Mouse (Mus musculus): ENCODE measurements around the gene Cldn34b2.
A peak's percentile ranks its signal among the peaks of the same experiment; 100 is the strongest.
"Not testable (repeated sequence)": the region's sequence is repeated elsewhere in the genome, so short reads cannot be mapped to it uniquely, and the experiment has no call there.

Gene Cldn34b2

GRCm38 (mm10) chrX:155128312-155128711, at the start of gene Cldn34b2:
Gene Cldn34b2, minus strand, starts transcription at chrX:155128412.
- not testable (repeated sequence) for DNase-seq

GRCm38 (mm10) chrX:155177640-155178039, 49.4 kb upstream of the Cldn34b2 start:
- DNase-seq, result no peak

- DNase-seq, result no peak
Measured at GRCm38 (mm10) chrX:155177230-155177629, 49.0 kb upstream of the Cldn34b2 start.

DNA sequence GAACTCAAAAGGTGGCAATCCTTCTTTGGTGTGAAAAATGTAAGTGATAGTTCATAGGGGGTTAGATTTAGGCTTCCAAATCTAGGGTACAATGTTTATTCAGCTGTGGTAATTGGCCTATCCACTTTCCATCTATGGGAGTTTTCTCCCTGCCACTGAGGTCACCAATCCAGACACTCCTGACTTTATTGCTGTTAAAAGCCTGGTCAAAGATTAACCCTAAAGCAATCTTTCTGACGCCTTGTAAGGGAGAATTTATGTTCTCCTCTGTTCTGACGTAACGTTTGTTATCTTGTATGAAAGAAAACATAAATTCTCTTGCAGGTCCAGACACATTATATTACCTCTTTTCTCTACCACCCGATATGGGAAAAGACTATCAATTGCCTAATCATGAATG, 47.4 kb upstream of the Cldn34b2 start:
- no peak for DNase-seq

- no peak for DNase-seq
Measured at GRCm38 (mm10) chrX:155172310-155172709, 44.1 kb upstream of the Cldn34b2 start.

GRCm38 (mm10) chrX:155171754-155172153, 43.5 kb upstream of the Cldn34b2 start:
- no peak for DNase-seq

DNA sequence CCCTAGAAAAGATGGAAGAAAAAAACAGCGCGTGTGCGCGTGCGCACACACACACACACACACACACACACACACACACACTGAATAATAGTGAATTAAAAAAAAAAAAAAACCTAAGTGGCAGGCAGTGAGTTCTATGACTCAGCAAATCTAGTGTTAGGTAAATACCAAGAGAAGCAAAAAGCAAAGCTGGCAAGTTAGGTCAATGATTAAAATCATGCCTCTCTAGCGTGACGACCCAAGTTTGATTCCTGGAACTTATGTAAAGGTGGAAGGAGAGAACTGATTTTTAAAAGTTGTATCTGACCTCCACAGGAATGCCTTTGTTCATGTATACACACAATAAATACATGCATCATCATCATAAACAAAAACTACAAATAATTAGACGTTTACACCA, 41.7 kb upstream of the Cldn34b2 start:
- DNase-seq, result no peak

DNA sequence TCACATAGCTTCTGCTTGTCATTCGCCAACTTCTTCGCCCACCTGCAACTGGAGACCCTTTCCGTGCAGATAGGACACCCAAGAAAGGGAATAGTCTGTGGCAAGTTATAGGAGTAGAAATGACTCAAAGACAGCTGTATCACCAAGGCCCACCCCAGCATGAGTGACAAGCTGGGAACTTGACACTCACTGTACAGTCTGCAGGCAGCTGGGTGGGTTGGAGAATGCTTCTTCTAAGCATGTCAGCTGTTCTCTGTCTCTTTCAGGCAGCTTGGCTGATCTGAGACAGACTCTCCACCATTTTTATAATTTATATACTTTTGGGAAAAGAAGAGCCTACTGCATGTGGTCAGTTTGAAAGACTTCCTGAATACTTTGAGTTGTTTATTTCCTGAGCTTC, 39.5 kb upstream of the Cldn34b2 start:
- DNase-seq, result no peak

DNA sequence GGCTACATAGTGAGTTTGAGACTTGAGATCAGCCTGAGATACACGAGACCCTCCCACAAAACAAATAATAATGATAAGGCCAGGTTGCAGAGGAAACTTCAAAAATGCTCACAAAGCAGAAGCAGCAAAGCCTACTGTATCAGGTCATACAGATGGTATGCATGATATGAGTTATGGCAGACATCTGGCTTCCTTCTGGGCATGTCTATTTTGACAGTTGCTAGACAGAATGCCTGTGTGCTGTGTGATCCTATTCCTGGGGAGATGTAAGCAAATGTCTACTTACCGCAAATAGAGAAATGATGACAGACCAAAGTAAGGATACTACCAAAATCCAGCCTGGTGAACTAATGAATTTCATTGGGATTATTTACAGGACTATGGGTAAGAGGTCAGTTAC, 38.1 kb upstream of the Cldn34b2 start:
- DNase-seq, result no peak

DNA sequence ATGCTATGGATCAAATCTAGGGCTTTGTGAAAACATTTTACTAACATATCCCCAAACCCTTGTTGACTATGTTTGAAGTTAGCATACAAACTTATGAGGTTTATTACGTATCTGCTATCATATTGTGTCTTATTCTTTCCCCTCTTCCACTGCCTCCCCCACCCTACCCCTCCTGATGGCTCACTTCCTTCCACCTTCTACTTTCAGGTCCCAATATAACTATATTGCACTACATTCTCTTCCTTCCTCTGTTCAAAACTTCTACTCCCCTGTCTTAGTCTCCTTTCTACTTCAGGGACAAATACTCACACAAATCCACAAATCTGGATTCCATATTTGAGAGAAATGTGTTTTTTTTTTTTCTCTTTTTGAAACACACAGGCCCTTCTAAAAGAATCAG, 35.3 kb upstream of the Cldn34b2 start:
- no peak for DNase-seq

DNA sequence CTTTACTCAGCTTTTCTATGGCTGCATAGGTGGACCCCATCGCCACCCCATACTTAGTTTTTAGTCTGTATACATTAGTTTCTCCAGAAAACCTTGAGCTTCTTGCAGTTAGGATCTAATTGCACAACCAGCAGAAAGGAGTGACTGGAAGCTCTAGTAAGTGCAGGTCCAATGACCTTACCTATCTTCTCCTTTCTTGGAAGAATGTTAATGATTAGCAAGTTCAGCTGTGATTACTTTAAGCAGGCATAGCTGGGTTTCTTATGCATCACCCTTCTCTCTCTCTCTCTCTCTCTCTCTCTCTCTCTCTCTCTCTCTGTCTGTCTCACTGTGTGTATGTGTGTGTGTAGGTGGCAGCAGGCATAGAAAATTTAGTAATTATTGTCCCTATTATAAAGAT, 23.7 kb upstream of the Cldn34b2 start:
- no peak for DNase-seq

GRCm38 (mm10) chrX:155144718-155145117, 16.5 kb upstream of the Cldn34b2 start:
- DNase-seq, result peak; percentile 11 to 25

- peak; percentile 1 to 10 for DNase-seq
Measured at GRCm38 (mm10) chrX:155098024-155098423, 30.2 kb downstream of the Cldn34b2 start.

DNA sequence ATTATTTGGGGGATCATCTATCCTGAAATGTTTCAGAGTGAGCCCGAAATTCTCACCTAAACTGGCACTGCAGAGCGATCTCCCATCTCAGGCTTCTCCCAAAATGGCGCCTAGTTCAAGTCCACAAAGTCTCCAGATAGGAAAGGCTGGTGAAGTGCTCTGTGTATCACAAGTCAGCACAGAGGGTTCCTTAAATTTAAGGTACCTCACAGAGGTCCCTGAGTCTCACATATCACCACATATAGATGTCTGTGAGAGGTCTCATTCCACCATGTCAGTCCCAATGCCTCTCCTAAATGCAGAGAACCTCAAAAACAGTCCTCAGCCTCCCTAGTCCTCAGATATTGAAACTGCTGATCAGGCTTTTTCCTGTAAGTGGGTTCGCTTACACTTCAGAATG, 34.6 kb downstream of the Cldn34b2 start, which contains the start of gene Magea2:
Gene Magea2 (minus strand): TSS at position 101 of the 400 bp plus-strand sequence.
- DNase-seq, result not testable (repeated sequence)

- DNase-seq, result not testable (repeated sequence)
Measured at GRCm38 (mm10) chrX:155089693-155090092, 38.5 kb downstream of the Cldn34b2 start, which contains the start of gene Magea1. Gene Magea1, minus strand, starts transcription at chrX:155089793.
